Mouse (Mus musculus) B cell, adult 2 months (primary cell): ENCODE data around the gene Rnf130.
"Not testable (repeated sequence)": the region's sequence is repeated elsewhere in the genome, so short reads cannot be mapped to it uniquely, and the experiment has no call there.

Source experiments
- DNase-seq, 2 experiments: peaks; one replicate each; pipeline ENCODE4 v3.0.0; 2022

Rnf130 gene

DNA sequence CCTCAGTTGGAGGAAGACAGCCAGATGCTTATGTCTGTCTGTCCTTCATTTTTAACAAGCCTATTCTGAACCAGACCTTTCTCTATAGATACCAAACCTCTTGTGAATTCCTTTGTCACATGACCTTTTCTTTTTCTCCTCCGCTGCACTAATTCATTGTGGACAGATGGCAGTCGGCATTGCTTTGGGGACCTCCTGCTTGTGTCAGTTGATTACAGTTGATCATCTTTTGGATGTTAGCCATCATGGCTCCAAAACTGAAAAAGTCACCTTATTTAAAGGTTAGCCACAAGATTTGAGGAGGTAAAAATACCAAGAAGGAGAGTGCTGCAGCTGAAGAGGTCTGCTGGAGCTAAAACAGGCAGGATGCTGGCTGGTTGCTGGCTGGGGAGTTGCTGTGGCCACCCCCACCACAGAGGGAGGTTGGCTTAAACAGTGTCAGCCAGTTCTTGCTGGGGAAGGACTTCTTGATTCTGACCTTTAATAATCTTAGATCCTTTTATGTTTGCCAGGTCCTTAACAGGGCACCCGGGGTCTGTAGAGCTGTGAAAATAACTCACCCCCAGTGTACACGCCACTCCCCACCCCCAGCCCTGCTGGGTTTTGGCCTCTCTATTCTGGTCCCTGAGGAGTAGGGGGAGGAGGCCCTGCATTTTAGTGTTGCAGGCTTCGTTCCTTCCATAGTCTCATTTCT is 66.0 kb downstream of the Rnf130 start:
- DNase-seq, result no peak

DNA sequence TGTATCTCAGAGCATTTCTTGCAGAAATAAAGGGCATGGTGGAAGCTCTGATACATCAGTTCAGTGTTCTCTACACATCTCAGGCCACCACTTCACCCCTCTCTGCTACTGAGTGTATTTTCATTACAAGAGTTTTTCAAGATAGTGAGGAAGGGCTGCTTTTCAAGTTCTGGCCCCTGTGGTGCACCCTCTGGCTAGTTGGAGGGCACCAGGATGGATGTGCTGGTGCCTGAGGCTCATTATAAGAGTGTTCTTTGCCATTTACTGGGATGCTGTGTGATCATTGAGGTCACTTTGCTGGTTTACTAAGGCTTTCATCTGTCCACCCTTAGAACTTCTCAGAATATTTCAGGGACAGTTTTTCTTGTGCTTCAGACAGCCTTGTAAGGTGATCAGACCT is 66.5 kb downstream of the Rnf130 start:
- DNase-seq, result no peak

DNA sequence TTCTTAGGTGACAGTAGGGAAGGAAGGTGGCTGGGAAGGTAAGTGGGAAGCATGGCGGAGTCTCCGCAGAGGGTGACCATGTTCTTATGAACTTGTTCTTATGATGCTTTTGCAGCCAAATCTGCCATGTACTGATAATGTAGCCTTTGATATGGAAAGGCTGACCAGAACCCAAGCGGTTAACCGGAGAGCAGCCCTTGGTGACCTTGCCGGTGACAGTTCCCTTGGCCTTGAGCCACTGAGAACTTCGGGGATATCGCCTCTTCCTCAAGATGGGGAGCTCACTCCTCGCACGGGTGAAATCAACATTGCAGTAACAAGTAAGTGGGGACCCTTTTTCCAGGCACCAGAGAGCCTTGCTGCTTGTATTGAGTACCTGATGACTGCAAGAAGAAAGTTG is 70.5 kb downstream of the Rnf130 start:
- DNase-seq, result no peak

GRCm38 (mm10) chr11:50097091-50097490 is 71.9 kb downstream of the Rnf130 start:
- no peak for DNase-seq

DNA sequence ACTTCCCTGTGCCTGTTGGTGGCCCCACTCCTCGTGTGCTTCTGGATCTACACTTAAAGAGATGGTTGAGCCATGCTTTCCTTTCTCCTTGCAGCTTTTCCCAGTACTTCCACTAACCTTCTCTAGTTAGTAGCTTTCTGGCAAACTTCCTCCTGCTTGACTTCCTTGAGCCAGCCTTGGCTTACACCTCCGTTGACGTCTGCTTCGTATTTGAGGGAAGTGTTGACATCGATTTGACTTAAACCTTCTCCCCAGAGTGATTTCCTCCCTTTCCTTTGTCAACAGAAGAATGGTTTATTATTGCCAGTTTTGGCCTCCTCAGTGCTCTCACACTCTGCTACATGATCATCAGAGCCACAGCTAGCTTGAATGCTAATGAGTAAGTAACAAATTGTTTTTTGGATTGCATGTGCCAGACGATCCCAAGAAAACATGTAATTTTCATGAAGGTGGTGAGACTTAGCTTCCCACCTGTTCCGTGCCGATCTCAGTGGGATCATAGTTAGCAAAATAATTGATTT is 73.9 kb downstream of the Rnf130 start:
- no peak for DNase-seq

- no peak for DNase-seq
Observed at GRCm38 (mm10) chr11:50099692-50100091, 74.5 kb downstream of the Rnf130 start.

DNA sequence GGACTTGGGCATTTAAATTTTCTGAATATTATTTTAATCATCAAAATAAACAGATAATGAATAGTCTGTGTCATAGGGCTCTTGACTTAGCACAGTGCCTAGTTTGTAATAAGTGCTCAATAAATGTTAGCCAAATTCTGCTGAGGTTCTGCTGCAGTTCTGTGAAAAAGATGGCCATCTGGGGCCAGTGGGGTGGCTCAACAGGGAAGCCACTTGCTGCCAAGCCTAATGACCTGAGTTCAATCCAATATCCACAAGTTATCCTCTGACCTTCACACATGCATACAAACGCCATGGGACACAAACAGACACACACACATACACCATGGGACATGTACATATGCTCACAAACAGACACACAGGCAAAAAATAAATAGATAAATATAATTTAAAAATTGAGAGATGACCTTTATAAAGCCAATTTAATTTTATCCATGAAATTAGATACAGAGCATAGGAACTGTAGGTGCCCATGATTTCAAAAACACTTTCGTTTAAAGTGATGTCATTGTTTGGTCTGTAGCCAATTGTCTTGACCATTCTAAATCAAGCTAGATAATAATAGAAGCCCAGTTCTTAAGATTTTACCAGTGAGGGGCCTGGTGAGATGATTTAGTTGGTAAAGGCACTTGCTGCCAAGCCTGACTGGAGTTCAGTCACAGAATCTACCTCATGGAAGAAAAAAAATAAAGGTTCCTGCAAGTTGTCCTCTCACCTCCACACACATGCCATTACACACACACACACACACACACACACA is 75.6 kb downstream of the Rnf130 start:
- DNase-seq, result no peak

DNA sequence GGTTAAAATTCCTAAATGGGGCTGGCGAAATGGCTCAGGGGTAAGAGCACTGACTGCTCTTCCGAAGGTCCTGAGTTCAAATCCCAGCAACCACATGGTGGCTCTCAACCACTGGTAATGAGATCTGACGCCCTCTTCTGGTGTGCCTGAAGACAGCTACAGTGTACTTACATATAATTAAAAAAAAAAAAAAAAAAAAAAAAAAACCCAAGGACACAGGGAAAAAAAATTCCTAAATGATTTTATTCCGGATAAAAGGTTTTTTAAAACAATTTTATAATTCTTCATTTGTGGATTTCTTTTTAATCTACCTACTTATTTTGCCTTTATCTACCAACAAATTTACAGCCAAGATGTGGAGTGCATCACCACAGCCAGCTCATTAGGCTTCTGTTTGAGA is 76.8 kb downstream of the Rnf130 start:
- DNase-seq, result not testable (repeated sequence)

DNA sequence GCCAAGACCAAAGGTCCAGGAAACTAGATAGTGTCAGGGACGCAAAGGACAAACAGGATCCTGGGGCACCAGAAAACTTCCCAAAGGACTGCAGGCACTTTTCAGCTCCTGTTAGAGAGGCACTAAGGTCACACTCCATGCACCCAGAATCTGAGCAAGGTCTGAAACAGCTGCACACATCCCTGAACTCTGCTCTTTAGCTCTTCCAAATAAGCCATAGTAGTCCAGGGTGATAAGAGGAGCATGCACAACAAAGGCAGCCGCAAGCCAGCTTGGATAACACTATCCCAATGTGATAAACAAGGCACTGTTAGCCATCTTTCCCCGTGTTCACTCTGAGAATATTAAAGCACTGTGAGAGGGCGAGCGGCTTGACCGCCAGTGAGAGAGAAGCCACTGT is 78.9 kb downstream of the Rnf130 start:
- no peak for DNase-seq

DNA sequence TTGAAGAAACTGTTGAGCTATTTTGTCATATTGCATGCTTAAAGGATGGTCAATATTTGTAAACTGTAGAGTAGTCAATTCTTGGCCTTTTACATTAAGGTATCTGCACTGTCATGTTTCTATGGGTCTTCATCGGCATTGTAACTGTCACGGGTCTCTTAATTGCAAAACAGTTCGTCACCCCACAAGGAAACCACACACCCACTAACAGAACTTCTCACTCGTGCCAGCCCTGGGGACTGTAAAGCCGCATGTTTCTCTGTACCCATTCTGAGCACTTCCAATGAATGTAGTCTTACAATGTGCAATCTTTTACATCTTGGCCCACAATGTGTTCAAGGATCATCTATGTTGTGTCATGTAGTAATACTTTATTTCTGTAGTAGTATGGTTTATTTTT is 80.1 kb downstream of the Rnf130 start:
- no peak for DNase-seq

- DNase-seq, result no peak
Observed at GRCm38 (mm10) chr11:50106024-50106423, 80.9 kb downstream of the Rnf130 start.

DNA sequence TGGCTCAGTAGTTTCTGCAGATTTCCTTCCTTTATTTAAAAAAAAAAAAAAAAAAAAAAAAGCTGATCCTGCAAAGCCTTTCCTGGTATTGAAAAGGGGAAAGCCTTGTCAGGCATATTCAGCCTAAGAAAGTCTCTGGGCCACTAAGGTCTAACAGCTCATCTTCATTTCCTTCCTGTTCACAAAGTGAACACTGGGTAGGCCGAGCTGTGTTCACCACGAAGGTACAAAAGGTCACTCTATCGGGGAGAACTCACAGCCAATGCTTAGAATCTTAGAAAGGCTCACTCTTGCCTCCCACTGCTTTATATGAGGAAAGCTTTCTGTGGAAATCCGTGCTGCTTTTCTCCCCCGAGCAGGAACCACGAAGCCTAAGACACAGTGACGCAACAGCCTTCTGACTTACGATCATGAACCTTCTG is 83.7 kb downstream of the Rnf130 start:
- DNase-seq, result no peak

DNA sequence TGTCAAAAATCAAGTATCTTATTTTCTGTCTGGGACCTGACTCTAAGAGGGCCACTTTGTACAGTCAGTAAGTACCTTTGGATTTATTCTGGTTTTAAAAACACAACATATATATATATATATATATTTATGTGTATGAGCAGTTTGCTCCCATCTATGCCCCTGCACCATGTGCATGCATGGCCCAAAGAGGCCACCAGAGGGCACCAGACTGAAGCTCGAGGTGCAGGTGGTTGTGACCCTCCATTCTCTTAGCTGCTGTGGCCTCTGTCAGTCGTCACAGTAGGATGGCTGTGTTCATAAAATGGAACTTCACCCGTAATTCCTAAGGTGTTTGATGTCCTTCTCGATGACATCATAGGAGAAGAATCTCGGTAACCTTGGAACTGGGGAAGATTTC is 89.2 kb downstream of the Rnf130 start:
- DNase-seq, result peak; percentile 92 to 94

DNA sequence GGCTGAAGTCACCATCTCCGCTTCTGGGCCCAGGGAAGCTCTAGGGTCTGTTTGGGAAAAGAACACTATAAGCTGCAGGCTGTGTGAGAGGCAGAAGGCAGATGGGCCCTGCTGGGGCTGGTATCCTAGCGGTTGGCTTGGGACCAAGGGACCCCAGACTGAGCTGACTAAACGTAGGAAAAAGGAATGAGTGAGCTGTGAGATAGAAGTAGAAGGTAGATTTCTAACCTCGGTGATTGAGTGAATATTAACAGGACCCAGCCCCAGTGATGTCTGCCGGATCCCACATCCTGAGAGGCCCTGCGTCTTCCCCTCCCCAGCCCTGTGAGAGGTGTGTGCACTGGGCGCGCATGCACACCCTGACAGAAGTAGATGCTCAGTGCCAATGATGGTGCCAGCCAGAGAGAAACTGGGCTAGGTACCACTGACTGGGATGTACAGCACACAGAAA is 97.5 kb downstream of the Rnf130 start:
- no peak for DNase-seq

- DNase-seq, result no peak
Observed at GRCm38 (mm10) chr11:50127781-50128180, 102.6 kb downstream of the Rnf130 start.

DNA sequence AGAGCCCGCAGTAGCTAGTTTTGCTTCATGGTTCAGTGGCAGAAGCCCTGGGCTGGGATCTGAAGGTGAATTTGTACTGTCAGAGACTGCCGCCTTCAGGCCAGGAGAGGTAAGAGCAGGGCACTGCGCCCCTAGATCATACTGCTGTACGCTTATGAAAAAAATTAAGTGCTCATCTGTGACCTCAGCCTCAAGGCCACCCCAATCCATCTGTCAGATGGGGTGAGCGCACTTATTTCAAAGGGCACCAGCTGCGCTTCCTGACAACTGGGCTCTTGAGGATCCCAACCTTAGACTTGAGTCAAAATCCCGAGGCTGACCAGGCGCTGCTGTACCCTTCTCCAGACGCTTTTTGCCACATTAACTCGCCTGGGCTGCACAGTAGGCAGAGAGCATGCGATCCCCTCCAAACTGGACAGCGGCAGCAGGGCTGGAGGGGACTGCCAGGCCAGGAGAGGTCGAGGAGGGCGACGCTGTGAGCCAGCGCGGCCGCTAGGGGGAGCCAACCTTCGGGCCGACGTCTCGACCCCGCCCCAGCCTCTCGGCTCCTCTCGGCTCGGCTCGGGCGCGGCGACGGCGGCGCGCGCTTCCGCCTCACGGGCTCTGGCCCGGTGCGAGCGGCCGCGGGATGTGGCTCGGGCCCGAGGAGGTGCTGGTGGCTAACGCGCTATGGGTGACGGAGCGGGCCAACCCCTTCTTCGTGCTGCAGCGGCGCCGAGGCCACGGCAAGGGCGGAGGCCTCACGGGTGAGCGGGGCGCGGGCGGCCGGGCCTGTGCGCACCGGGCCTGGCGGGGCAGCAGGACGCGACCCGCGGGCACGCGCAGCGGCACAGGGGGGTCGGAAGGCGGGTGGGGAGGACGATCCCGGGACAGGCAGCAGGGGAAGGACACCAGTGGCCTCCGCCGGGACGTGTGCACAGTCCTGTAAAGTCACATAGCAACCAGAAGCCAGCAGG is 105.9 kb downstream of the Rnf130 start, which contains the start of gene Tbc1d9b:
Gene Tbc1d9b (plus strand): TSS at position 586 of the 956 bp plus-strand sequence.
- DNase-seq, result peak; percentile 91 to 92

DNA sequence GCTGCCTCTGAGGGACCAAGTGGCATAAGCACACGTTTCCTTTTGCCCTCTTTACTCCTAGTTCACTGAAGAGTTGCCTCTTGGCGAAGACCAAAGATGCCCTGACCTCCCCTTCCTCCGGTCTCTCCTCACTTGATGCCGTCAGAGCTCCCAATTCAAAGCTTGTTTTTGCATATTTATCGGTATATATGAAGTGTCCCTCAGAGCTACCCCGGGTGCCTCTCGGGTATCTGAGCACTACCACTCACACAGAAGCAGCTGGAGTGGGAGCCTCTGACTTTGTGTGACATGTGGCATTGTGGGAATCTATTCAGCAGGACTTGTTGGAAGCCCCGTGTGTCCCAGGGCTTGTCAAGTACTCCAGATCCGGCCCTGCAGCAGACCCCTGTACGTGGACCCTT is 106.7 kb downstream of the Rnf130 start:
- DNase-seq, result no peak

GRCm38 (mm10) chr11:50132265-50132664 is 107.1 kb downstream of the Rnf130 start:
- no peak for DNase-seq

DNA sequence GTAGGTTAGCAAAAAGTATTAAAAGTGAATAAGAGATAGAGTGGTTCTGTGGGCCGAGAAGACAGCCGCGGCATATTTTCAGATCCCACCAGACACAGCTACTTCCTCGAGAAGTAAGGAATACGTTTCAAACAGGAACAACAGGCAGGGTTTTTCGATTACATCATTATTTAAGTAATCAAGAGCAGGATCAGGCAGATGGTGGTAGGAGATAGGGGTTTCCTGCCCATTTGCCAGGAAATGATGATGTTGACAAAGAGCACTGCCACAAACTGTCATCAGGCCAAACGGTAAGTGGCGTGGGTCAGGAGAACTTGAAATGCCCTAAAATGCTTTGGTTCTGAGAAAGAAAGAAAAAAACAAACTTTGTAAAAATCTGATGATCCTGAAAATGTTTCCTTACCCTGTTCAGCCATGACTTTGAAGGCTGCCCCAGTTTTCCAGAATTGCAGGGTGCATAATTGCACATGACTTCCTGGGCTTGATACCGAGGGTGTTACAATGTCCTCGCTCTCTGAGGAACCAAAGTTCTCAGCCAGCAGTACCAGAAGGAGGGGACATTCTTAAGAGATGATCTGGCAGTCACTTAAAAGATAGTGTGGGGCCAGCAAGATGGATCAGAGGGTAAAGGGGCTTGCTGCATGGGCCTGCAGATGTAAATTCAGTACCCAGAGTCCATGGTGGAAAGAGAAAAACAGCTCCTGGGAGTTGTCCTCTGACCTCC is 109.2 kb downstream of the Rnf130 start:
- no peak for DNase-seq

GRCm38 (mm10) chr11:50138206-50138822 is 113.2 kb downstream of the Rnf130 start:
- no peak for DNase-seq

DNA sequence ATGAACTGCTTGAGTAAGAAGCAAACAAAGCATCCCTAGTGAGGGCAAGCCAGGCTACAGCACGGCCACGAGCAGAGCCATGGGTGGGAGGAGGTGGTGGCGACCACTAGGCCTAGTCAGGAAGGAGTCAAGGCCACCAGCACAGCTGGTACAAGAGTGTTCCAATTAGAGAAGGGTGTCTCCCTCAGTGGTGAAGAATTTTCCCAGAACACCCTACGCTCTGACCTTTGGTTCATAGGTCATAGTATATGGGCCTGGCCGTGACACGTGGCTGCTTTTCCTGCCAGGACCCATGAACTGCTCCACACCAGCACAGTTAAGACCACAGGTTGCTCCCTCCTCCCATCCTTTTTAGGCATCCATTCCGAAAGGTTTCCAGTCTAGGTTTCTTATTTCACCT is 114.4 kb downstream of the Rnf130 start:
- DNase-seq, result no peak

DNA sequence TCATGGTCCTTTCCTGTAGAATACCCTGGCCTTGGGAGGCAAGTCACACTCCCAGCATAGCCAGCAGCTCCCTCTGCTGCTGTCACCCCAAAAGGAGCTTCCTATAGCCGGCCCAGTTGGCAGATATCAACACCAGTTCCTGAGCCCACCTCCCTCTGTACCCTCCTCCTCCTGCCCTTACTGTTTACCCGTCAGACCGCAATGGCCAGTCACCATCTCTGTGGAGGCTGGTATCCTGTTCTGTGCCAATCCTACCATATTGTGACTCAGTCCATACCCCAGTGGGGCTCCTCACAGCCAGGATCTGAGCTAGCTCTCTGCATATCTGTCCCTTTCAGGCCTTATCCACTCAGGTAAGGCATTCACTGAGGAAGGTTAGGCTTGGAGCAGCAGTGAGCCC is 120.4 kb downstream of the Rnf130 start:
- no peak for DNase-seq
